Mouse (Mus musculus): ENCODE measurements at regions not wholly inside any gene's neighbourhood (a gene's known extent, or its start where the extent isn't known, plus 50 kb on each side); places are given as distances from the start of the nearest gene placed in this dataset.

GRCm38 (mm10) chr8:113439088-113439487, 196.3 kb upstream of the Mon1b start:
- ATAC-seq (ENCODE audit: low read depth), result no peak

GRCm38 (mm10) chr8:113454022-113454421, 181.4 kb upstream of the Mon1b start:
- Histone ChIP-seq H3K4me1 (replicated peaks; ENCODE audit: control insufficient read depth, insufficient read depth, low read length) (no peaks in the 10 kb centered on the region), H3K9ac (ENCODE audit: low read length) (no peak overlapping the region), H3K27me3 (ENCODE audit: control insufficient read depth, insufficient read depth, low read depth, low read length) (no peaks in the 10 kb centered on the region), H3K36me3 (ENCODE audit: control insufficient read depth, insufficient read depth, low read length) (no peaks in the 10 kb centered on the region), H3K4me3 (ENCODE audit: low read length) (no peak overlapping the region), H3K4me2 (ENCODE audit: low read depth, low read length) (no peak overlapping the region), H3K9me3 (ENCODE audit: control insufficient read depth, low read length) (no peaks in the 10 kb centered on the region), H3K27ac (ENCODE audit: low read length) (no peak overlapping the region)
- ATAC-seq (ENCODE audit: low read depth), result no peak
- WGBS, result 79% methylated on average over 2 of the region's 2 CpGs

More at GRCm38 (mm10) chr8:113439088-113439487, 196.3 kb upstream of the Mon1b start:
- no peaks in the 10 kb centered on the region for H3K27me3 ChIP-seq (ENCODE audit: control insufficient read depth, insufficient read depth, low read depth, low read length)
- H3K9ac ChIP-seq (ENCODE audit: low read length), result no peak overlapping the region
- no peak overlapping the region for H3K4me3 ChIP-seq (ENCODE audit: low read length)
- no peak overlapping the region for H3K4me2 ChIP-seq (ENCODE audit: low read depth, low read length)
- H3K27ac ChIP-seq (ENCODE audit: low read length), result no peak overlapping the region
- no peaks in the 10 kb centered on the region for H3K4me1 ChIP-seq (replicated peaks; ENCODE audit: control insufficient read depth, insufficient read depth, low read length)
- 64% methylated on average over 7 of the region's 7 CpGs for WGBS
- no peaks in the 10 kb centered on the region for H3K36me3 ChIP-seq (ENCODE audit: control insufficient read depth, insufficient read depth, low read length)
- H3K9me3 ChIP-seq (ENCODE audit: control insufficient read depth, low read length), result no peaks in the 10 kb centered on the region

- Histone ChIP-seq H3K4me3 (ENCODE audit: low read length) (no peak overlapping the region), H3K36me3 (ENCODE audit: control insufficient read depth, insufficient read depth, low read length) (no peaks in the 10 kb centered on the region), H3K4me2 (ENCODE audit: low read depth, low read length) (no peak overlapping the region), H3K4me1 (replicated peaks; ENCODE audit: control insufficient read depth, insufficient read depth, low read length) (no peaks in the 10 kb centered on the region), H3K9ac (ENCODE audit: low read length) (no peak overlapping the region), H3K9me3 (ENCODE audit: control insufficient read depth, low read length) (no peaks in the 10 kb centered on the region), H3K27ac (ENCODE audit: low read length) (no peak overlapping the region), H3K27me3 (ENCODE audit: control insufficient read depth, insufficient read depth, low read depth, low read length) (no peaks in the 10 kb centered on the region)
- no peak for ATAC-seq (ENCODE audit: low read depth)
- WGBS, result 73% methylated on average over 9 of the region's 9 CpGs
These were observed 170.8 kb upstream of the Mon1b start for GRCm38 (mm10) chr8:113464625-113465024.

- H3K9me3 ChIP-seq (ENCODE audit: control insufficient read depth, low read length), result no peaks in the 10 kb centered on the region
- H3K4me2 ChIP-seq (ENCODE audit: low read depth, low read length), result no peak overlapping the region
- 58% methylated on average over 11 of the region's 11 CpGs for WGBS
- no peaks in the 10 kb centered on the region for H3K36me3 ChIP-seq (ENCODE audit: control insufficient read depth, insufficient read depth, low read length)
- no peaks in the 10 kb centered on the region for H3K27me3 ChIP-seq (ENCODE audit: control insufficient read depth, insufficient read depth, low read depth, low read length)
- no peak overlapping the region for H3K27ac ChIP-seq (ENCODE audit: low read length)
- ATAC-seq (ENCODE audit: low read depth), result no peak
- H3K4me3 ChIP-seq (ENCODE audit: low read length), result no peak overlapping the region
- H3K4me1 ChIP-seq (replicated peaks; ENCODE audit: control insufficient read depth, insufficient read depth, low read length), result no peaks in the 10 kb centered on the region
- H3K9ac ChIP-seq (ENCODE audit: low read length), result no peak overlapping the region
These were observed 170.2 kb upstream of the Mon1b start for GRCm38 (mm10) chr8:113465156-113465555.

GRCm38 (mm10) chr8:113466683-113467082, 168.7 kb upstream of the Mon1b start:
- Histone ChIP-seq H3K27ac (ENCODE audit: low read length) (no peak overlapping the region), H3K4me3 (ENCODE audit: low read length) (no peak overlapping the region), H3K27me3 (ENCODE audit: control insufficient read depth, insufficient read depth, low read depth, low read length) (no peaks in the 10 kb centered on the region), H3K4me2 (ENCODE audit: low read depth, low read length) (no peak overlapping the region), H3K4me1 (replicated peaks; ENCODE audit: control insufficient read depth, insufficient read depth, low read length) (no peaks in the 10 kb centered on the region), H3K9me3 (ENCODE audit: control insufficient read depth, low read length) (no peaks in the 10 kb centered on the region), H3K9ac (ENCODE audit: low read length) (no peak overlapping the region), H3K36me3 (ENCODE audit: control insufficient read depth, insufficient read depth, low read length) (no peaks in the 10 kb centered on the region)
- no peak for ATAC-seq (ENCODE audit: low read depth)
- 75% methylated on average over 9 of the region's 9 CpGs for WGBS

GRCm38 (mm10) chr8:113489436-113490107, 145.8 kb upstream of the Mon1b start:
- H3K4me3 ChIP-seq (ENCODE audit: low read length), result no peak overlapping the region
- 75% methylated on average over 2 of the region's 2 CpGs for WGBS
- no peaks in the 10 kb centered on the region for H3K27me3 ChIP-seq (ENCODE audit: control insufficient read depth, insufficient read depth, low read depth, low read length)
- no peaks in the 10 kb centered on the region for H3K4me1 ChIP-seq (replicated peaks; ENCODE audit: control insufficient read depth, insufficient read depth, low read length)
- no peak overlapping the region for H3K27ac ChIP-seq (ENCODE audit: low read length)
- H3K4me2 ChIP-seq (ENCODE audit: low read depth, low read length), result no peak overlapping the region
- H3K36me3 ChIP-seq (ENCODE audit: control insufficient read depth, insufficient read depth, low read length), result no peaks in the 10 kb centered on the region
- no peak overlapping the region for H3K9ac ChIP-seq (ENCODE audit: low read length)
- ATAC-seq (ENCODE audit: low read depth), result no peak
- H3K9me3 ChIP-seq (ENCODE audit: control insufficient read depth, low read length), result no peaks in the 10 kb centered on the region

GRCm38 (mm10) chr8:113490891-113491290, 144.5 kb upstream of the Mon1b start:
- Histone ChIP-seq H3K4me2 (ENCODE audit: low read depth, low read length) (no peak overlapping the region), H3K27ac (ENCODE audit: low read length) (no peak overlapping the region), H3K4me1 (replicated peaks; ENCODE audit: control insufficient read depth, insufficient read depth, low read length) (no peaks in the 10 kb centered on the region), H3K36me3 (ENCODE audit: control insufficient read depth, insufficient read depth, low read length) (no peaks in the 10 kb centered on the region), H3K4me3 (ENCODE audit: low read length) (no peak overlapping the region), H3K9ac (ENCODE audit: low read length) (no peak overlapping the region), H3K9me3 (ENCODE audit: control insufficient read depth, low read length) (no peaks in the 10 kb centered on the region), H3K27me3 (ENCODE audit: control insufficient read depth, insufficient read depth, low read depth, low read length) (no peaks in the 10 kb centered on the region)
- 80% methylated on average over 3 of the region's 3 CpGs for WGBS
- no peak for ATAC-seq (ENCODE audit: low read depth)

- WGBS, result 41% methylated on average over 12 of the region's 12 CpGs
- H3K9me3 ChIP-seq (ENCODE audit: control insufficient read depth, low read length), result no peaks in the 10 kb centered on the region
- no peak overlapping the region for H3K9ac ChIP-seq (ENCODE audit: low read length)
- H3K27me3 ChIP-seq (ENCODE audit: control insufficient read depth, insufficient read depth, low read depth, low read length), result no peaks in the 10 kb centered on the region
- H3K27ac ChIP-seq (ENCODE audit: low read length), result no peak overlapping the region; the same call in 1 of the 2 replicates
- peak; percentile 97 for ATAC-seq (ENCODE audit: low read depth)
- H3K4me2 ChIP-seq (ENCODE audit: low read depth, low read length), result no peak overlapping the region
- H3K4me3 ChIP-seq (ENCODE audit: low read length), result no peak overlapping the region
- H3K36me3 ChIP-seq (ENCODE audit: control insufficient read depth, insufficient read depth, low read length), result no peaks in the 10 kb centered on the region
- no peaks in the 10 kb centered on the region for H3K4me1 ChIP-seq (replicated peaks; ENCODE audit: control insufficient read depth, insufficient read depth, low read length)
These were observed 138.5 kb upstream of the Mon1b start for GRCm38 (mm10) chr8:113496896-113497295.

GRCm38 (mm10) chr8:113502671-113503070, 132.7 kb upstream of the Mon1b start:
- Histone ChIP-seq H3K9me3 (ENCODE audit: control insufficient read depth, low read length) (no peaks in the 10 kb centered on the region), H3K4me1 (replicated peaks; ENCODE audit: control insufficient read depth, insufficient read depth, low read length) (no peaks in the 10 kb centered on the region), H3K4me3 (ENCODE audit: low read length) (no peak overlapping the region), H3K9ac (ENCODE audit: low read length) (no peak overlapping the region), H3K4me2 (ENCODE audit: low read depth, low read length) (no peak overlapping the region), H3K36me3 (ENCODE audit: control insufficient read depth, insufficient read depth, low read length) (no peaks in the 10 kb centered on the region), H3K27ac (ENCODE audit: low read length) (no peak overlapping the region), H3K27me3 (ENCODE audit: control insufficient read depth, insufficient read depth, low read depth, low read length) (no peaks in the 10 kb centered on the region)
- ATAC-seq (ENCODE audit: low read depth), result peak; percentile 67
- WGBS, result 42% methylated on average over 4 of the region's 4 CpGs

GRCm38 (mm10) chr8:113512856-113513255, 122.5 kb upstream of the Mon1b start:
- Histone ChIP-seq H3K4me3 (ENCODE audit: low read length) (no peak overlapping the region), H3K9me3 (ENCODE audit: control insufficient read depth, low read length) (no peaks in the 10 kb centered on the region), H3K27ac (ENCODE audit: low read length) (no peak overlapping the region), H3K9ac (ENCODE audit: low read length) (no peak overlapping the region), H3K36me3 (ENCODE audit: control insufficient read depth, insufficient read depth, low read length) (no peaks in the 10 kb centered on the region), H3K4me2 (ENCODE audit: low read depth, low read length) (no peak overlapping the region), H3K27me3 (ENCODE audit: control insufficient read depth, insufficient read depth, low read depth, low read length) (no peaks in the 10 kb centered on the region), H3K4me1 (replicated peaks; ENCODE audit: control insufficient read depth, insufficient read depth, low read length) (no peaks in the 10 kb centered on the region)
- 95% methylated on average over 4 of the region's 4 CpGs for WGBS
- ATAC-seq (ENCODE audit: low read depth), result no peak
